Mouse (Mus musculus) embryo, embryonic 11 days (tissue): Measurements from ENCODE around the gene Myh7.
"Not testable (repeated sequence)": the region's sequence is repeated elsewhere in the genome, so short reads cannot be mapped to it uniquely, and the experiment has no call there.

Source experiments
- DNase-seq: peaks from one replicate; pipeline ENCODE4 v3.0.0-alpha.2; 2015

The Myh7 gene

DNA sequence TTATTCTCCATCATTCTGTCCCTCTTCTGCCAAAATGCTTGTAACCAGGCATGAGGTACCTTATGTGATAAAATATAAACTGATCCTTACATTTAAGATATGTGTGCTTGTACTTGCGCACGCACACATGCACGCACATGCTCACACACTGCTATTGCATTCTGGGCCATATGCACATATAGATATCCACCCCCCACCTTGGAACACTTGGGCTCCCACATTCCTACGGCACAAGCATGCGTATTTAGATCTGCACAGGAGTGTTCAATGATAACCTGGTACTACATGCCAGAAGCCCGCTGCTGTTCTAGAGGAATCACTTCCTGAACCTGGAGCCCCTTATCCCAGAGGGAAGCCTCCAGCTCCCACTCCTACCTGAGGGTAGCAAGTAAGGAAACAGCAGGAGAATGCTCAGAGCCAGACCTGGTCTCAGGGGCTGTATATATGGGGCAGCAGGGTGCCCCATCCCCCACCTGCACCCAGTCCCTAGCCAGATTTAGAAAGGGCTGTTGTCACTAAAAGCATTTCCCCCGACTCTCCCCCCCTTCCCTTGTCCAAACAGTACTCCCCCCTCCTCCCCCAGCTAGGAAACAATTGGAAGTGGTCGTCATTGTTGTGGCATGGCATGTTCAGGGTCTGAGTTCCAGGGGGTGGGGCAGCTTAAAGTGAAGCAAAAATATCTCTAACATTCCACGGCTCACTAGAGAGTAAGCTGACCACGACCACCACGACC, at the start of gene Myh7:
Gene Myh7 (minus strand): TSS at position 491 of the 733 bp plus-strand sequence.
- no peak for DNase-seq

DNA sequence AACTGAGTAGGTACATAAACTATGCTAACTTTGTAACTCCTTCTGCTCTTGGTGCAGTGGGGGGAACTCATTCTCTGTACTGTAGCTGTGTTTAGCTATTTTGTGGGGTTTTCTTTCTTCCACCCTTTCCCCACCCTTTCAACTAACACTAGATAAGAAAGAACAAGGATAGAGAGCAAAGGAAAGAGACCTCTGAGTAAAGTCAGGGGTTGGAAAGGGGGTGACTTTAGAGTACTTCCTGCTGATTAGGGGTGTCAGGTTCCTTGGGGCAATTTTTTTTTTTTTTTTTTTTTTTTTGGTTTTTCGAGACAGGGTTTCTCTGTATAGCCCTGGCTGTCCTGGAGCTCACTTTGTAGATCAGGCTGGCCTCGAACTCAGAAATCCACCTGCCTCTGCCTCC, 49.3 kb upstream of the Myh7 start:
- DNase-seq: not testable (repeated sequence)

DNA sequence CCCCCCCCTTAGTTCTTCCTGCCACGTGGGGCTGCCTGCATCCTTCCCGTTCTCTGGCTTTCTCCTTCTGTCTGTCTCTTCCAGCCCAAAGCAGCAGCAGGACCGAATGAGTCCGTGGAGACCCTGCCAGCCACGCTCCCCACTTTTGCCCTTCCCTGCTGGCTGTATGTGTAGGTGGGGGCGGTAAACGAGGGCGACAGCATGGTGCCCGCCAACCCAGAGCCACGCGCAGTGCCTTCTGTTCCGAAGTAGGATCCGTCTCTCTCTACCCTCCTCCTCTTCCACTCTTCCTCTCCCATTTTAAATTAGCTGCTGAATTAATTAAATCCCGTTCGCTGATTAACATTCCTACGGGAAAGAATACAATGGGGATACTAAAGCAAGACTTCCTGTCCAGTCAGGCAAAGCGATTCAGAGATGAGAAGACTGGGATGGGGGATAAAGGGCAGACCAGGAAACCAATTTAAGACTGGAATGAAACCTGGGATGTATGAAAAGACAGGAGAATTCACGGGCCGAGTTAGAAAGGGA, 38.3 kb upstream of the Myh7 start:
- DNase-seq: no peak

DNA sequence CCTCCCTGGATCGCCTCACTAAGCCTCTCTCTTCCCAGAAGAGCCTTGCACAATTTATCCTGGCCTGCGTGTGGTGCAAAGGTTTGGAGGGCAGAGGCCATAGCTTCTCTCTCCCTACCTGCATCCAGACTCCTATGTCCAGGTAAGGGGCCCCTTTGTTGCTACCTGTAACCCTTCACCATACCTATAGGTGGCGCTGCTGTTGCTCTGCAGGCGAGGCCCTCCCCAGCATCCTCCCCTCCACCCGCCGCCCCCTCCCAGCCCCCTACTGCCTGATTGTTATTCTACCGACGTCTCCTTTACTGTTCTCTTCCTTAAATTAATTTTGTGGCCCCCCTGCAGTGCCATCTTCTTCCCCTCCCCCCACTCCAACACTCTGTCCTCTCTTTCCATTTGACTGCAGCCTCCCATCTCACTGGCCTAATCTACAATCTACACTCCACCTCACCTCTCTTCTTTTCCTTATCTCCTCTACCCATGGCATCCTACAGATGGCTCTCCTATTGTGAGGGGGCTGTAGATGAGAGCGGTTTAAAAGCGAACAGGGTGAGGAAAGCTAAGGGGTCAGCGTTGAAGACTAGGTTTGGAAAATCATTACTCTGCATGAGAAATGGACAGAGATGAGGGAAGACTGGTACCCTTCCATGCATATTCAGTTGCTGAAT, 34.7 kb upstream of the Myh7 start:
- peak; percentile 61 for DNase-seq

DNA sequence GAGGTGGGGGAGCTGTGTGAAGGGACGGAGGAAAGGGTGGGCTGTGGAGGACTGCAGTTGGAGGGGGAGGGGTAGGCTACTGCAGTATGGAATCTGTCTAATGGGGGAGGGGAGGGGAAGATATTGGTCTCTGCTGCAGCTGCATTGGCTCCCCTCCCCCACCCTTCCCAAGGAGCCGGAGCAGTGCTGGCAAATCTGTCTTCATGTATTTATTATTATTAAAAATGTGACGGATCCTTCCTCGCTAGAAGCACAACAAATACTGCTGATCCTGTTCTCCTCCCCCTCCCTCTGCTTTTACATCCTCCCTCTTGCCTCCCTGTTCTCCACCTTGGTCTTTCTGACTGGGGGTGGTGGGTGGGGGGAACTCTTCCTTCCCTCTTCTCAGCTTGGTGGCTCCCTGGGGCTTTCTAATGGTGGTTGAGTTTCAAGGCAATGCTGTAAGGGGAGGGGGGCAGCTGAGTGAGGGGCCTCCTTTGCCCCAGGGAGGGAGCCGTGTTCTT, 34.0 kb upstream of the Myh7 start:
- DNase-seq: peak; percentile 79

DNA sequence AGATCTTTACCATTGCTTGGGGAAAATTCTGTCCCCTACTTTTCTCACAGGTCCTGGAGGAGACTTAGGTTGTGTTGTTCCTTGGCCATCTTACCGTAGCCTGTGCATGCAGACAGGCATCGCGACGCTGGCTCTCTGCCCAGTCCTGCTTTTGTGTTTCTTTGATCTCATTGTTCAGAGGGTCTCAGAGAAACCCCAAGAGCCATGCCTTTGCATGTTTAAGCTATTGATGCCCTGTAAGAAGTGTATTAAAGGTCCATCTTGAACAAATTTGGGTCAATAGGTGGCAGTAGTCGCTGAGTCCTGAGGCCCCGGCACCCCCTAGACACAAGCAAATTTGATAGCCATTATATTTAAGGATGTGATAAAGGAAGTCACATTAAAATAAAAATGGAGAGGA, 33.2 kb upstream of the Myh7 start:
- DNase-seq: peak; percentile 46

DNA sequence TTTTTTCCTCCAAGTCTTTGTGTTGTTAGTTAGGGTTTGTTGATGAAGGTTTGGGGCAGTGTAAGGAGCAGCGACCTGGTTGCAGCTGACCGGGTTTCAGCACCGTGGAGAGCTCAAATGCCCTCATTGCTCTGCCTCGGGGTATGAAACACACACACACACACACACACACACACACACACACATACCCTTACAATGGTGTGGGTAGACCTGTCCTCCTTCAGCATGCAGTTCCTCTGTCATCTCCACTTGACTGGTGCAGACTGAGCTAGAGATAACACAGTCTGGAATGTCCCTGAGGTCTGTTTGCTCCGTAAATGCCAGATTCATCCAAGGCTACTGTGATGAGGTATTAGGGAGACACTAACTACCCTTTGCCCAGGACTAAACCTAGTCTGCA, 32.8 kb upstream of the Myh7 start:
- peak; percentile 55 for DNase-seq

DNA sequence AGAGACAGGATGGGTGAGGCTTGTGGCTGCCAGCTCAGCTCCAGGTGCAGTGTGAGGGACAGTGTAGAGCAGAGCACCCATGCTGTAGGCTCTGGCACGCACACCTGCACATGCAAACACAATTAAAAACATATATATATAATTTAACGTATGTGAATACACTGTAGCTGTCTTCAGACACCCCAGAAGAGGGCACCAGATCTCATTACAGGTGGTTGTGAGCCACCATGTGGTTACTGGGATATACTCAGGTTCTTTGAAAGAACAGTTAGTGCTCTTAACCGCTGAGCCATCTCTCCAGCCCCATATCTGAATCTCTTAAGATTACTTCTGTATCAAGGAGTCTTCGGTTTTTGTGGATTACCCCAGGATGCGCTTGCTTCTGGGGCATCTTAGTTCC, 31.1 kb upstream of the Myh7 start:
- DNase-seq: no peak

DNA sequence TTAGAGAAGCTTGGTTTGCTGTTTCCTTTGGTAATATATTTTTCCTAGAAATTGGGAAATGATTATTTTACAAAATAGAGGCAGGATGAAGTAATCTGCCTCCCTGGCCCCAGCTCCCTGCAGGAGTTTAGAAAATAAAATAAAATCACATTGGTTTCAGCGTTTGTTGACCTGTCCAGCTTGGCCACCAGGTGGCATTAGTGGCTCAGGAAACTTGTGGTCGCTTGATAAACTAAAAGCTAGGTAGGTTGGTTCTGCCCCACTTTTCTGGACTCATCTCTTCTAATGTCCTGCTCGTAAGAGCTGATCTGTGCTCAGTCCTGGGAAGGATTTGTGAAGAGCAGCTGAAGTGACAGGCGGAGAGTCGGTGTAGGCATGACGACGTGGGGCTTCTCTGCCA, 29.8 kb upstream of the Myh7 start:
- peak; percentile 72 for DNase-seq

DNA sequence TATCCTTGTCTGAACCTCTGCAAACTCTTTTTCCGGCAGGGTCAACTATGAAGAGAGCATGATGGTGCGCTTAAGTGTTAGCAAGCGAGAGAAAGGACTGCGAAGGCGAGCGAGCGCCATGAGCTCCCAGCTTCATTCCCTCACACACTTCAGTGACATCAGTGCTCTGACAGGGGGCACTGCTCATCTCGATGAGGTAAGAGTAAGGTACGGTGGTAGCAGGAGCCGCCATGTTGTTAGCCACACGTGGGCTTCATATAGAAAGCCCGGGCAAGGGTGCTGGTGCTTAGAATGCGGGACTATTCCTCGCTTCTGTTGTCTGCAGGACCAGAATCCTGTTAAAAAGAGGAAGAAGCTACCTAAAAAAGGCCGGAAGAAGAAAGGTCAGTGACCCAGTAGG, 28.6 kb upstream of the Myh7 start:
- DNase-seq: no peak

DNA sequence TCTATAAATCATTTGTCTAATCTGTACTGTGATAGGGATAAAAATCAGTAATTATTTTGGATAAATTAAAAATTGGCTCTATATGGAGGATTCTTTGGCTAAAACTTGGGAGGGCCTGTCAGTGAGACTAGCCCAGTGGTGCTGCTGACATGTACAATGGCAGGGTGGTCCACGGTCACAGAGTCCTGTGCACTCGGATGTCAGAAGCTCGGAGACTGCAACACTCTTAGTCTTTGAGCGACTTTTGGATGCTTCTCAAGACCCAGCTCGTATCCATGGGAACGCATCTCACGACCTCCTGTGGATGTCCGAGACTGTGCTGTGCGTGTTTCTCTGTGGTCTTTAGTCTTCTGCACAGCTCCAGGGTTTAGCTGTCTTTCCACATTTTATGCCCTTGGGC, 26.0 kb upstream of the Myh7 start:
- no peak for DNase-seq

DNA sequence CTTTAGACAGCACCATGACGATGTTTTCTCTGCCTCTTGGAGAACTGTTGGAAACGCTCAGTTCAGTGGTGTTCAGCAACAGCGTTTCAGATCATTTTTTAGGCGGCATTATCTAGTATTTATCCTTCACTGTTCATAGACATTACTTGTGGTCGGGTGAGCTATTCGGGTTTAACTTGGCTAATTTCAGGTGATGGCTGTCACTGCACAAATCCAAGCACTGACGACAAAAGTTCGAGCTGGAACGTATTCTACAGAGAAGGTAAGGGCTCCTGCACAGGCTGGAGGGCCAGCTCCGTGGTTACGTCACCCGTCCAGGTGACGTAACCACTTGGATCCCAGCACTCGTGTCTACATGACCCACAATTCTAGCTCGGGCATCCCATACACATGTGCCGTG, 22.4 kb upstream of the Myh7 start:
- no peak for DNase-seq

DNA sequence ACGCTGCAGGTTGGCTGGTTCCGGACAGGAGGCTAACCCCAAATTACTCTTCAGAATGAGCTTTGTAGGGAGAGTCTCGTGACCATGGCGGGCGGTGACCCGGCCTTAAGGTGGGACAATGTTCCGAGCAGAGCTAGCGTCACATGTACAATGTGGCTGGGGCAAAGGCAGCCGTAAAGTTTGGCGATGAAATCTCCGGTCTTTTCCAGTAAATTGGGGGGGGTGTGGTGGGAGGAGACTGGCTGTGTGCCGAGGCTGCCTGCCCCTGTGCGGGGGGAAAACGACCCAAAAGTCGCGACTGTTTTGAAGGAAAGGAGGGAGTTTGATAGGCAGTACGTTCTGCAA, 21.3 kb upstream of the Myh7 start:
- no peak for DNase-seq

DNA sequence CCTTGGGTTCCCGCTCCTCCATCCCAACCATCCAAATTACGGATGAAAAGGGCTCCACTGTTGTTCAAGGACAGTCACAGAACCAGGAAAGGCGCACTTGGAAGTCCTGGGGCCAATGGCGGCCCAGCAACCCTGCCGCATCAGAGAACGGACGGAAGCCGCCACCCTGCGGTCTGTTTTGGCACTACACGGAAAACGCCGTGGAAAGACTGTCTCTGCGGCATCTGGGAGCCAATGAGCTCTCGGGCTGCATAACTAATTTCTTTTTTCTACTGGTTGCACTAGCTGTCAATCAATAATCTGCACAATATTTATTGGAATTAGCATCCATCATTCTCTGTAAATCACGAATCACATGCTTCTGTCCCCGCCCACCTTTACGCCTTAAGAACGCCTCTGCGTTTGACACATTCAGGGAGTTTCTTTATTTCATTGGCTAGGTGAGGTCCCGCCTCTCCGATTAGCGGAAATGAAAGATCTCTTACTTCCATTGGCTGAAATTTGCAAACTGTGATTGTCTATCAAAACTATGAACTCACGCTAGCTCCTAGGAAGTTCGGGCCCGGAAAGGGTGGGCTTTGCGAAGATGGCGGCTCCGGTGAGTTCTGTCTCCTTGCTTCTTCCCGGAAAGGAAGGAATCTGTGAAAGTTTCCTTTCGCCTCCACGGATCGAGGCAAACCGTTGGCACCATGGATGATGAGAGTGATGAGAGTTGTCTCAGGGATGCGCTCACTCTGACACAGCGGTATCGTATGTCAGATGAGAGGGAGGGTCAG, 20.8 kb upstream of the Myh7 start, which contains the start of gene Ngdn:
Gene Ngdn (plus strand): TSS at position 464 of the 776 bp plus-strand sequence.
- DNase-seq: peak; percentile 99

DNA sequence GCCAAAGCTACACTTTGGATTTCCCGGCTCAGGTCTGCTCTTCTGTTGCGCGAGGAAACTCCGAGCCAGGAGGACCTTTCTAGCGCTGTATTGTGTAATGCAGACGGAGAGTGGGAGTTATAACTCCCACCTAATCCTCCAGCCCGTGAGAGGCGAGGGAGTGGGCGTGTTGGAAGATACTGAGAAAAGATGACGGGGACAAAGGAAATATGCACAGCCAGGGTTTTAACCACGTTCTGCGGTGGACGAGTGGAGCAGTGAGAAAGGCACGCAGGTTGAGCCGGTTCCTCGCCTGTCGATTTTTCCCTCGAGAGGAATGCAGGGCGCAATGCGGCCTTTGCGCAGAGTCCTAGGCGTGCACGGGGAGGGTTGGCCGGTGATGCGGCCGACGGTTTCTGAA, 20.2 kb upstream of the Myh7 start:
- DNase-seq: no peak

DNA sequence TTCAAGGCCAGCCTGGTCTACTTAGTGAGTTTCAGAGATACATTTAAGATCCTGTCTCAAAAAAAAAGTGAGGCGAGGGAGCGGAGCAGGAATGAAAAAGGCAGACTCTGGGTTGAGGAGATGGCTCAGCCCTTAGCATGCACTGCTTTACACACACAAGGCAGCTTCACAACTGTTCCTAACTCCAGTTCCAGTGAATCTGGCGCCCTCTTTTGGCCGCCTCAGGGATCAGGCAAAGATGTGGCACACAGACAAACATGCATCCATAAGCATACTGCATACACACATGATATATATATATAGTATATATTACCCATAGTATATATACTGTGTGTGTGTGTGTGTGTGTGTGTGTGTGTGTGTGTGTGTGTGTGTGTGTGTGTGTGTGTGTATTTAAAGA, 16.7 kb upstream of the Myh7 start:
- no peak for DNase-seq

DNA sequence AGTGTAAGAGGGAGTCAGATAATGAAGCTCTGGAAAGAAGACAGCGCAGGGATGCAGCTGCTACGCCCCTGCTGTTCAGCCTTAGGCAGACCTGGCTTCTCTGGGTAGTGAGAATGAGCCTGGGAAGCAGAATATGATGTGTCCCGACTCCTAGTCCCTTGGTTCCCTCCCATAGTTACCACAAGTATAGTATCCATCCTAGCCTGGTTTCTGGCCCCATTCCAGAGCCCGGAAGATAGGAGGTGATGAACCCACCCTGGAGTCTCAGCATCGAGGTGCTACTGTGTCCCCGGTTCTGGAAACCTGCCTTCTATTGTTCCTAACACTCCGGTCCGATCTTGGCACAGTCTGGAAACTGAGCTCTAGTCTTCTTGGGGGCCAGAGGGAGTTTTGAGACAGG, 14.0 kb upstream of the Myh7 start:
- no peak for DNase-seq

DNA sequence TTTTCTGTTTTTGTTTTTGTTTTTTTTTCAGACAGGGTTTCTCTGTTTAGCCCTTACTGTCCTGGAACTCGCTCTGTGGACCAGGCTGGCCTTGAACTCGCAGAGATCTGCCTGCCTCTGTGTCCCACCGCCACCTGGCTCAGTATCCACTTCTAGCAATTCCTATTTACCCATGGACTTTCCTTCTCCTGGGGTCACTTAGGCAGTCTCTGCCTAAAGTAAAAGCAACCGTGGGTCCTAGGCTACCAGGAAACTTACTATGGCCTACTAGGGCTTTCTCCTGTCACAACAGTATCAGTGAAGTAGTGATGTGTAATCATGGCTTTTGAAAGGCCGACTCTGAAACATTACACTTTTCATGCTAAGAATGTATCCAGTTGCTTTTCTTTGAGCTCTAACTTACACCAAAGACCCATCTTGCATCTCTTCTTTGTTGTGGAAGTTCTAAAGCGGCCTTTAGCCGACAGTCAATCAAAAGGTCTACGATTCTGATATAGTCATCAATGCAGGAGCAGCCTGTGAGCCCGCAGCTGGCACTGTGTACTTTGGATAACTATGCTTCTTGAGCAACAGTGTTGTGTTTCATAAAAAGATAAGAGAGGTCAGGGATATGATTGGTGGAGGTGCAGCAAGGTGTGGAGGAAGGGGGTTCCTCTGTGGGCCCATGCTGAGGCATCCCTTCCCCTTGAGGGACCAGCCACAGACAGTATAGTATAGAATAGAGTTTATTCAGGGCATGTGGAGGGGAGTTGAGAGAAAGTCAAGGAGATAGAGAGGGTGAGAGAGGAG, 12.9 kb upstream of the Myh7 start:
- no peak for DNase-seq

DNA sequence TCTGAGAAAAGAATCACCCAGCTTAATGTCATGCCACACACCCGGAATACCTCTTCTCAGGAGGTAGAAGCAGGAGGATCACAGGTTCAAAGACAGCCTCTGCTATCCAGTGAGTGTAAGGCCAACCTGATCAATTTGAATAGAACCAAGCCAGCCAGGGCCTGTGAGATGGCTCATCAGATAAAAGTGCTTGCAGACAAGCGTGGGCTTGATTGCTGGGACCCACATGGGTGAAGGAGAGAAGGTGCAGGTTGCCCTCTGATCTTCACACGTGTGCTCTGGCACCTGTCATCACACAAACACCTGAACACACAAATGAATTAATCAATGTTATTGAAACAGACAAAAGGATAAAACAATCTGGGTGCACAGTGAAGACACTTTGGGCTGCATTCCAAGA, 12.1 kb upstream of the Myh7 start:
- DNase-seq: no peak

DNA sequence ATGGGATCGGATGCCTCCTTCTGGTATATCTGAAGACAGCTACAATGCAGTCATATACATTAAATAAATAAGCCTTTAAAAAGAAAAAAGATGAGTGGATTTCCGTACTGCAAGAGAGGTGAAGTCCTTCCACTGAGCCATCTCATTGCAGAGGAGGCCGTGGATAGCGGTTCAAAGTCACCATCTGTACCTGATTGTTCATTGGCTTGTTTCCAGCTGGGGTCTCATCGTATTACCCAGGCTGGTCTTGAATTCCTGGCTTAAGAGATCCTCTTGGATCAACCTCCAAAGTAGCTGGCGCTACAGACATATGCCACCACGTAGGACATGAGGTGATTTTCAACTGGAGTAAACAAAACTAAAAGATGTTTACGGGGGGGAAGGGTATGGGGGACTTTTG, 11.5 kb upstream of the Myh7 start:
- DNase-seq: no peak

DNA sequence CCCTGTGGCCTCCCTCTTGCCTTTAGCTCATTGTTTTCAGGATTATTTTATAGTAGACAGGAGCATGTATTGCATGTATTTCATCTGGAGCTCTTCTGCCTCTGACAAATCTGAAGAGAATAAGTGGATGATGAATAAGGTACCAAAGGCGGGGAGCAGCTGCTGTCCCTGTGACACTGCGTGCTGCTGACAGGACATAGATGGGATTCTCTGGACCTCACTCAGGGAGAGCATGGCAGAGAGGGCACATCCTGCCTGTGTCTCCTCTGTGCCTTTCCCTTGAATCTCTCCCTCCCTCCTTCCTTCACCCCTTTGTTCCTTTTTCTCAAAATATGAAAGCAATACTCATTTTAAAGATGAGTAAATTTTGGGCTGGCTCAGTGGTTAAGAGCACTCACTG, 11.1 kb upstream of the Myh7 start:
- no peak for DNase-seq
